Mouse (Mus musculus) urinary bladder, adult 18-20 months (tissue): ENCODE measurements around the gene 1600002K03Rik.
A peak's percentile ranks its signal among the peaks of the same experiment; 100 is the strongest.

Experiments used
- DNase-seq, 2 experiments: peaks; one replicate each; pipeline ENCODE4 v3.0.0; 2022; ENCODE audit warnings: low spot score in 2 of 2, mixed read lengths in 2 of 2

1600002K03Rik gene

DNA sequence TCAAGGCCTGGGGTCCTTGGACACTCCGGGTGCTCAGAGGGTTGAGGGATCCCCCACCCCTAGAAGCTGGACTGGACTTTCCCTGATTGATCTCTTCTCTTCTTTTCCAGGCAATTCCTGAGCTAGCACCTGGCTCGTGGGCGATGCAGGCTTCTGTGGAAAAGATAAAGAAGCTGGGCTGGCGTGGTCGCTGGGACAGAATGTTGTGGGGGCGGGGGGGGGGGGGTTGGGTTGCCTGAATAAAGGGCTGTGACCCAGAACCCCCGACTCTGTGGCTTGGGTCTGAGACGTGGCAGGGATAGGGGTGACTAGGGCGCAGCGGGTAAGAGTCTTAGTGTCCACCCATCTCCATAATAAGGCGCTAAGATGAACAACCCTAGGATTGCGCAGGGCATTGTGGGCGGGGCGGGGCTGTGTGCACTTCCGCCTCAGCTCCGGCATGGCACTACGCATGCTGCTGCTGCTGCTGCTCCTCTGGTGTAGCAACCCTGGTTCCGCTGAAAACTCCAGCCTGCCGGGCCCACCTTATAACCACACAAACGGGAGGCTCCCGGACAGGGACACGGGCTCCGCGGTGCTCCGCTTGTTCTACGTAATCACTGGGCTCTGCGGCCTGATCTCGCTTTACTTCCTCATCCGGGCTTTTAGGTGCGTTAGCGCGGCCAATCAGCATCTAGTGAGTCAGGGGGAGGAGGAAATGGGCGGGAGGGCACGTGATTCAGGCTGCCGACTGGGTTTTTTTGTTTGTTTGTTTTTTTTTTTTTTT is at the start of gene 1600002K03Rik:
1600002K03Rik (plus strand) TSS at position 418 of the 766 bp plus-strand sequence.
- peak; percentile 83 to 93 for DNase-seq

DNA sequence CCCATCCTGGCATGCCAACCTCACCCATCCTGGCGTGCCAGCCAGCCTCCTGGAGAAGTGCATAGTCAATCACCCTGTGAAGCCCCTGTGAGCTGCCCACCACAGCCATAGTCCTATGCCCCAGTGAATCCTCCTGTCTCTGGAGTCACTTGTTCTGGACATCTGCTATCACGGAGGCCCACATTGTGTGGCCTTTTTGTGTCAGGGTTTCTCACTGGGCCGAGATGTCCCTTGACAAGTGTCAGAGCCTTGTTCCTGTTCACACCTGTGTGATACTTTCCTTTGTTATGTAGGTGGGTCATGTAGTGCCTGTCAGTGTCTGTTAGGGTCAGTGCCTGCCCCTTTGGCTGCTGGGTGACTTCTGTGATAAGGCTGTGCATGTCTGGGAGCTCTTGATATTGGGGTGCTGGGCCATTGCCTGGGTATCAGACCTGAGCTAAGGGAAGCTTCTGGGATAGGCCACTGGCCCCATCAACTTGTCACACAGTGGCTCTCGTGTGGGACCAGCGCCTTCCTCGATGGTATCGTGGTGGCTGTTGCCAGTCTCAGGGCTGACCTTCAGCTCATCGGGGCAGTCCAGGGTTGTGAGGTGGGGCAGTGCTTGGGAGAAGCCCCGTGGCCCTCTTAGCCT is 48.7 kb upstream of the 1600002K03Rik start:
- no peak for DNase-seq

- no peak for DNase-seq
Observed at GRCm38 (mm10) chr10:80127920-80128319, 44.8 kb upstream of the 1600002K03Rik start.

DNA sequence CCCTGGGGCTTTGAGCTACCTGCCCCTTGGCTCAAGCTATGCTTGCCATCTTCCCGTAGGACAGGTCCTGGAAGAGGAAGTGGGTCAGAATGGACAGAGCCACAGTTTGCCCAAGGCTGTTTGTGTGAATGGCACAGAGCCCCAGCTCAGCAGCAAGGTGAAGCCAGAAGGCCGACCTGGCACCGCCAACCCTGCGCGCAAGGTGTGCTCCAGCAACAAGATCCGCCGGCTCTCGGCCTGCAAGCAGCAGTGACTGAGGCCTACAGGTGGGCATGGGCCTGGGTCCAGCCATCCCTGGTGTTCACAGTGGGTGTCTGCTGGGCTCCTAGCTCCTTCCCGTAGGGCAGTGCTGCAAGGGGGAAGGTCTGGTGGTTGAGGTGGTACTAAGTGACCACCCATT is 42.9 kb upstream of the 1600002K03Rik start:
- DNase-seq, result no peak

- no peak for DNase-seq
Observed at GRCm38 (mm10) chr10:80130403-80131031, 42.2 kb upstream of the 1600002K03Rik start.

DNA sequence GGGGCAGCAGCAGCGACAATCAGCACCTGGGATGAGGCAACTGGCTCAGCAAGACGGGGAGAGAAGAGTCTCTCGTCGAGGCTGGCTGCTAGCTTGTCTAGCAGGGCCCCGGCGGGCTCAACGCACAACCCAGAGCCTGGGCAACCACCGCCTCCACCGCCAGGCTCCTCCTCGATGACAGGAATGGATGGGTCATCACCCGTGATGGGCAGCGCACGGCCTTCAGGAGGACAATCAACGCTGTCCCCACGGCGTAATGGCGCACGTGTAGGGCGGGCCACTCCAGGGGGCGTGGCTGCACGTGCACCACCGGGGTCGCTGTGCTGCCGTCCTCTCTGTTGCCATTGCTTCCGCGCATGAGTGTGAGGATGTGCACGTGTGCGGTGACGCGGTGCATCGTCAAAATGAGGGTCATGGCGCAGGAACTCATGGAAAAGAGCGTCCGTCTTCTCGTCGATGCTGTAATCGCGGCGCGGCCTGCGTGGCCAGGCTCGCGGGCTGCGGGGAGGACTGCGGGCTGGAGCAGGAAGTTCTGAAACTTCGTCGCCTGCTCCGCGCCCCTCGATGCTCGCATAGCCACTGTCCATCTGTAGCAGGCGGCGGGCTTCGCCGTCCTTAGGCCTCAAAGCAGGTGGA is 41.3 kb upstream of the 1600002K03Rik start:
- no peak for DNase-seq

- DNase-seq, result no peak
Observed at GRCm38 (mm10) chr10:80131952-80132350, 40.8 kb upstream of the 1600002K03Rik start.

DNA sequence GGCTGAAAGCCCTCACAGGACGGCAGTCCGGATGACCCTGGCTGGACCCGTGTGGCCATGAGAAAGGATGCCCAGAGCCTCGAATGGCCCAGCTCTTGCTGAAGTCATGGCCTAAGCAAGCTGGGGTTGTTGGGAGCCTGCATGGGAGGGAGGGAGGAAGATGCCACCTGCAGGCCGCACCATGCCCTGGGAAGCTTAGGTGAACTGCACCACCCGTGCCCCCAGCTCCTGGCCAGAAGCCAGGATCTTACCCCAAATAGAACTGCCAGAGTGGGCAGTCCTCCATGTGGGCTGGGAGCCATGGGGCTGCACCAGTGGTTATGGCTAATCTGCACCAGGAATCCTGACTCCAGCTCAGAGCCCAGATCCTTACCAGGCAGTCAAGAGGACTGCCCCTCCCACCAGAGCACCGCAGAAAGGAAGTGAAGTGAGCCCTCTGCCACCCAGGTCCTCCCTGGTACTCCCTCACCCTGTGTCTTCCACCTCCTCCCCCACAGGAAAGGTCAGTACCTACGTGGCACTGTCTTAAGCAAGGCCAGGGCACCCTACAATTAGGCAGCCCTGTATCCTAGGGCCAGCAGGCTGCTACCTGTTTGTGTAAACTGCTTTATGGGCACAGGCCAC is 39.4 kb upstream of the 1600002K03Rik start:
- no peak for DNase-seq

DNA sequence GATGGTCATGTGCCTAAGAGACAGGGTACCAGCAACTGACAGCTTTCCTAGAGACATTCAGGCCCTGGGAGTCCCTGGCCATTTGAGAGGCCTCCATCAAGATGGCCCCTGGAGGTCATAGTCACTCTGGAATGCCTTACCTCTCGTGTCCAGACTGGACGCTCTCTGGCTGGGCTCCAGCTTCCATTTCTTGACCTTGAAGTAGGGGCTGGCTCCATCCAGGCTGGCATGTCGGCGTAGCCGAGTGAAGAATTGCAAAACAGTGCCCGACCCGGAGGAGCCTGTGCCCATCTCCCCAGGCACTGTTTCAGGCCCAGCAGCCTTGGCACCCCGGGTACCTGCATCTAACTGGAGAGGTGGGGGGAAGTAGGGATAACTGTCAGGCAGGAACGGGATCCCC is 38.3 kb upstream of the 1600002K03Rik start:
- no peak for DNase-seq

DNA sequence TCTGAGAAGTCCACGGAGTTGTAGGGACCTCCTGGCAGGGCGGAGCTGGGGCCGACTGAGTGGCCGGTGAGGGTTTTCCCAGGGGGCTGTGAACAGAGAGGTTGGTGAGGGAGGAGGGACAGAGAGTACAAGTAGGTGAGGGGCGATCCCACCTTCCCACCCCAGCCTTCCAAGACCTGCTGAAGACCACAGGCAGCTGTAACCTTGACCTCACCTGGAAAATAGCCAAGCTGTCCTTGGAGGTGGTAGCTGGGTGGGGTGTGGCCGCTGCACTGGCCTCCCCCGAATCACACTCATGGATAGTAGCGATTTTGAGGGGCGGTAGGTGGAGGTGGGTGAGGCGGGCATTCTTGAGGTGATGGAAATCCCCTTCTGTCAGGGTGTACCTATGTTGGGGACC is 37.6 kb upstream of the 1600002K03Rik start:
- no peak for DNase-seq

DNA sequence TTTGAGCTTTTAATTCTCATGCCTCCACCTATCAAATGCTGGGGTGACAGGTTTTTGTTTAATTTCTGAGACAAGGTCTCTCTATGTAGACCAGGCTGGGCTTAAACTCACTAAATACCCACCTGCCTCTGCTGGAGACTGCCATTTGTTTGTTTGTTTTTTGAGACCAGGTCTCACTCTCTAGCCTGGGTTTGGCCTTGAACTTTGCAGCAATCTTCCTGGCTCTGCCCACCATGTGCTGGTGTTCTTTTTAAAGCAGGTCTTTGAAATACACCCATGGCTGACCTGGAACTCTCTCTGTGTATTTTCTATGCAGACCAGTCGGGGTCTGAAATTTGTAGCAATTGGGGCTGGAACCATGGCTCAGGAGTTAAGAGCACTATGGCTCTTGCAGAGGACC is 37.1 kb upstream of the 1600002K03Rik start:
- DNase-seq, result no peak

- DNase-seq, result no peak
Observed at GRCm38 (mm10) chr10:80136179-80136951, 36.4 kb upstream of the 1600002K03Rik start.

DNA sequence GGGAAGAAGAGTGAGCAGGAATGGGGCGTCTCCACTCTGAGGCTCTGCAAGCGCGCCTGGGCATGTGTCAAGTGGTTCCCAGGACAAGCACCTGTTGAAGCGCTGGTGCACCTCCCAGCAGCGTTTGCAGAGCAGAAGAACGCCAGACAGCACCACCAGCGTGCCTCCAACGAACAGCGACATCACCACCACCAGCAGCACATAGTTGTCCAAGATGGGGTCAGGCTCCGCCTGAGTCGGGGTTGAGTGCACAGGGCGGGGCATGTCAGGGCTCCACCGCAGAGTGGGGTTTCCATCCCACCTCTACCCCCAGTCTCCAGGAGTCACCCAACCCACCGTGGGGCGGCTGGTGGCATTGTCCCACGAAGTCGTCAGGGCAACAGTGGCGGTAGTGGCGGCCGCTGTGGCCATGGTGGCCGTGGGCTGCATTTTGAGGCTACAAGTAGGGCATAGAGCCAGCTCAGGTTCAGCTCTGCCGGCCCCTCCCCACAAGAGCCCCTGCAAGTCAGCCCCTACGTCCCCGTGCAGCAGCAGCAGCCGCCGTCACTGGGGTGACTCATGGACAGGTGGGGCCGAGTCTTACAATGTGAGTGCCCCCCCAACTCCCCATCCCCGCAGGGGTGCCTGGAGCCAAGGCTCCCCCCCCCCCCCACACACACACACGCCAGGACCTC is 35.7 kb upstream of the 1600002K03Rik start:
- DNase-seq, result peak in 1 of 2 experiments; percentile 43

DNA sequence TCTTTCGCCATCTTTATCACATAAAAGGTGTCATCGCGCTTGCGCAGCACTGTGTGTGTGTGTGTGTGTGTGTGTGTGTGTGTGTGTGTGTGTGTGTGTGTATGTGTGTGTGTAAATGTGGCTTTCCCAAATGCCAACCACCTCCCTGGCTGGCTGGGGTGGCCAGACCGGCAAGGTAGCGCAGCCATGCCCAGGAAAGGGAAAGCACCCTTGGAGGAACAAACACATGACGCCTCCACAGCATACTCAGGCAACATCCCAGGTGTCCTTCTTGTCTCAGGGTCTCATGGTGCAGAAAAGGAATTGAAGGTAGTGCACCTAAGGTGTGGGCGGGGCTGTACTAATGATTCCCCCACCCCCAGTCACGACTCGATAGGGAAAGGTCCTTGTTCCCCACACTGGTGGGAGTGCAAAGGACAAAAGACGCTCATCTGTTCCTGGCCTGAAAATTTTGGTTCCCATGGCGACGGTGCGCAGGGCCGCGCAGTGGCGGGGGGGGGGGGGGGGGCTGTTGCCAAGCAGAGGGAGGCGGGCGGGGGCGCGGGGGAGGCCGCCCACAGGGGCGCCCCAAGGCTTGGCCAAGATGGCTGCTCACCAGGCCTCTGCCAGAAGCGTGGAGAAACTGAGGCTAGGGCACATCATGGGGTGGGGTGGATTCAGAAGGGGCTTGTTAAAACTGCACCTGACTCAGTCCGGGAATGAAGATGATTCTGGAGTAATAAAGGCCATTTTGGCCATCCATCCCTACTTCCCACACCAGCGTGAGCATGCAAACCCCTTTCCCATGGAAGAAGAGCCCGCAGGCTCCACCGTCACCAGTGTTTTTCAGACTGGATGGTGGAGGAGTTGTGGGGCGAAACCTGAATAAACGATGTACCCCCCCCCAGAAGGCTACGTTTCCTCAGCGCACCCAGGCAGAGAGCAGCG is 34.9 kb upstream of the 1600002K03Rik start:
- peak in 1 of 2 experiments; percentile 33 for DNase-seq

DNA sequence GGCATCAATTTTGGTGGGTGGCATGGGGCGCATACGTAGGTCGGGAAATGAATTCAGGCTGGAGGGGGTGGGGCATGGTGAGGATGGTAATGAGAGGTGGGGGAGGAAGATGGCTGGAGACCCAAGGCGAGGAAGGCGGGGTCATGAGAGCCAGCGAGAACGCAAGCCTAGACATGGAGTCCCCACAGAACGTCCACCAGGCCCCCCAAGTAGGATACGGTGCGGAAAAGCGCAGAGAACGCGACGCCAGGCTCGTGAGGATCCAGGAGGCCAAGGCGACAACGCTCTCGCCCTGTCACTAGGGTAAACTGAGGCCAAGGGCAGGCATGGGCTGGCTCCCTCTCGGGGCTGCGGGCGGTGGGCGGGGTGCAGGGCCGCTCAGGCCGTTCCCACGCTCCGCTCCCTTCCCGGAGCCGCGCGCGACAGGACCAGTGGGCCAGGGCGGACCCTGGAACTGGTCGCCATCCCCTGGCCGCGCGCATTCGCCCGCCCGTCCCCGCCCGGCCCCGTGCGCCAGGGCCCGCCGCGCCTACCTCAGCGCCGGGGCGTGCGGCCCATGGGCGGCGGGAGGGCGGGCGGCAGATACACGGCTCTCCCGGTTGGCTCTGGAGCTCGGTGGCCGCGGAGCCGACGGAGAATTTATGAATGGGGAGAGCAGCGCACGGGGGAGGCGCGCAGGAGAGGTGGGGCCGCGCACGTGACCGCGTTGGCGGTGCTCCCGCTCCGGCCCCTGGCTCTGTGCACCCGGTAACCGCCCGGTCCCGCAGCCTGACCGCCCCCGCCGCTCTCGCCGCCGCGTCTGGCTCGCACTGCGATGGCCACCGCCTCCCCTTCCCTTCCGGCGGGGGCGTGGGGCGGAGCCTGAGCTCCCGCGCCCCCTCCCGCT is 33.9 kb upstream of the 1600002K03Rik start, which contains the start of gene Atp5d:
Atp5d (plus strand) TSS at position 80 of the 886 bp plus-strand sequence.
- peak in 1 of 2 experiments; percentile 59 for DNase-seq

GRCm38 (mm10) chr10:80139439-80139775 is 33.3 kb upstream of the 1600002K03Rik start:
- no peak for DNase-seq

DNA sequence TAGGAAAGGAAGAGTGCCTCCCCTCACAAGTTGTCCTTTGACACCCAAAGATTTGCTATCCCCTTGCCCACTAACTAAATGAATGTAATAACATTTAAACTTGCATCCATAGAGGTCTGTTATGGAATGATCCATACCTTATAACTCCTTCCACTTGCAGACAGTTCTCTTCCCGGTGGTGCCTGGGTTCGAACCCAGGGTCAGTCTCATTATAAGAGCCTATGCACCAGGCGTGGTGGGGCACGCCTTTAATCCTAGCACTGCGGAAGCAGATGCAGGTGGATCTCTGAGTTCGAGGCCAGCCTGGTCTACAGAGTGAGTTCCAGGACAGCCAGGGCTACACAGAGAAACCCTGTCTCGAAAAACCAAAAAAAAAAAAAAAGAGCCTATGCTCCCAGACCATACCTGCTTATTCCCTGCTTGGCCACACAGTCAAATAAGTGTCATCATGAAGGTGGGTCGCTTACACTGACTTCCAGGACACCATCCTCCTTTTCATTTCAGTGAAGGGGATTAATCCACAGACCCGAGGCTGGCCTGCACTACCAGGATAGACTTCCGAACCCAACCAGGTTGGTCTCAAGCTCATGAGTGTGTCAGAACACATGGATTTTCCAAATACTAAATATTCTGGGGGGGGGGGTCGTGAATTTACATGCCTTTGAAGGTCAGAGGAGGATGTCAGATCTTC is 32.6 kb upstream of the 1600002K03Rik start:
- no peak for DNase-seq

DNA sequence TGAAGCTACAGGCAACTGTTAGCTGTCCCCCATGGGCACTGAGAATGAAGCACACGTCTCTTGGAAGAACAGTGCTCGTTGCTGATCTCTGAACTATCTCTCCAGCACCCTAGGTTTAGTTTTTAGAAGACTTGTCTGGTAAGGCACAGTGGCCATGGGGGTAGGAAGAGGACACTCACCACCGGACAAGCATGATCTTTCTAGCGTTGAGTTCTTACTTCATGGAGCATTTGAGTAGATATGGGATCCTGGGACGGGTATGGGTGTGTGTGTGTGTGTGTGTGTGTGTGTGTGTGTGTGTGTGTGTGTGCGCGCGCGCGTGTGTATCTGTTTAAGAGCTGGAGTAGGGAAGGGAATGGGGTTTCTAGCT is 32.1 kb upstream of the 1600002K03Rik start, which contains the start of gene Cbarp:
Cbarp (minus strand) TSS at position 170 of the 370 bp plus-strand sequence.
- no peak for DNase-seq
